Mouse (Mus musculus) kidney, adult 2 months (tissue): ENCODE measurements at regions not wholly inside any gene's neighbourhood (a gene's known extent, or its start where the extent isn't known, plus 50 kb on each side); places are given as distances from the start of the nearest gene placed in this dataset.

Experiments used
- CTCF ChIP-seq: fragments of 200-500 bp; conservative IDR thresholded peaks from 2 replicates; pipeline ENCODE4 v1.5.1; 2011; ENCODE audit warnings: low read depth, mild to moderate bottlenecking, control low read depth, low read length, moderate library complexity, mixed read lengths; ENCODE audit not compliant: insufficient read depth, insufficient read length
- POLR2A ChIP-seq: fragments of 200-500 bp; IDR thresholded peaks from one replicate; pipeline ENCODE4 v1.6.1; 2011; ENCODE audit warnings: low read depth, low read length, control low read depth

DNA sequence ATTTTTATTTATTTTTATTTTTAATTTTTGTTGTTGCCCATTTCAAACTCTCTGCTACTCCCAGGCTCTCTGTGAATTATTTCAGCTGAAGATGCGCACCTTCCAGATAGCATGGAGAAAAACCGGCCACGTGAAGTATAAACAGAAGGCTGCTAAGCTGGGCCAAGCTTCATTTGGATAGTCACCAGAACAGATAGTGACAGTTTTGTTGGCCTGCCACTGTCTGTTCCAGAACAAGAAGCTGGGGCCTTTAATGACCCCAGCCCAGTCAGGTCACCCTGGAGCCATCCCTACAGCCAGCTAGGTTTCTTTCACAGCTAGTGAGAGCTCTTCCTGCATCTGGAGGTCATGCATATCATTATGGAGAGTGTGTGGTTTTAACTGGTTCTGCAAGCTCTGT, 754.6 kb downstream of the Tmem182 start:
- TF ChIP-seq CTCF (no peak), POLR2A (no peak)
